Mouse (Mus musculus) forebrain, embryonic 15.5 days (tissue): ENCODE results near the gene Ubiad1. TPM values are rescaled to one million over a fixed set of nuclear protein-coding genes. Genes with fewer than 3 reads are reported as not detected.

Experiments
- ATAC-seq: fragments of 200-750 bp; cut with Nextera tagmentation; replicated peaks from 2 replicates; pipeline ENCODE4 v1.8.0; 2017; ENCODE audit warnings: mild to moderate bottlenecking, moderate TSS enrichment, moderate library complexity
- H3K27ac ChIP-seq: fragments of 300-500 bp; sonication (generic); replicated peaks from 2 replicates; pipeline ENCODE4 v1.5.1; 2015; ENCODE audit warnings: mild to moderate bottlenecking, inconsistent platforms
- H3K27me3 ChIP-seq: fragments of 300-500 bp; sonication (generic); 2 replicates; pipeline ENCODE4 v1.6.1; 2015; ENCODE audit warnings: inconsistent platforms
- H3K36me3 ChIP-seq: fragments of 300-500 bp; sonication (generic); 2 replicates; pipeline ENCODE4 v1.6.1; 2015; ENCODE audit warnings: mild to moderate bottlenecking, inconsistent platforms
- H3K4me1 ChIP-seq: fragments of 300-500 bp; sonication (generic); 2 replicates; pipeline ENCODE4 v1.6.1; 2015; ENCODE audit warnings: inconsistent platforms
- H3K4me2 ChIP-seq: fragments of 300-500 bp; sonication (generic); replicated peaks from 2 replicates; pipeline ENCODE4 v1.6.1; 2015; ENCODE audit warnings: mild to moderate bottlenecking, inconsistent platforms
- H3K4me3 ChIP-seq: fragments of 300-500 bp; sonication (generic); 2 replicates; pipeline ENCODE4 v1.5.1; 2015; ENCODE audit warnings: mild to moderate bottlenecking, inconsistent platforms
- H3K9ac ChIP-seq: fragments of 300-500 bp; sonication (generic); replicated peaks from 2 replicates; pipeline ENCODE4 v1.6.1; 2015; ENCODE audit warnings: mild to moderate bottlenecking, inconsistent platforms
- H3K9me3 ChIP-seq: fragments of 300-500 bp; sonication (generic); 2 replicates; pipeline ENCODE4 v1.6.1; 2016; ENCODE audit warnings: inconsistent platforms
- WGBS: fragments of 180-500 bp; shearing (Covaris S2); methylation state at CpG from one replicate; pipeline ENCODE4 v1.1.7; 2015; ENCODE audit warnings: mixed read lengths; 5-methylcytosine and 5-hydroxymethylcytosine counted together
- polyA plus RNA-seq: library from polyadenylated mRNA; unstranded; fragments of >200 nt; fragmentation: Nextera tagmentation; extraction: Ambion mirVana; gene quantifications from 2 replicates; pipeline ENCODE4 v1.2.1, GENCODE M21; 2015

Ubiad1 gene
- polyA plus RNA-seq, 1 experiment from 2014 or later, result 18.4 TPM

- Histone ChIP-seq H3K9me3 (no peaks in the 10 kb centered on the region), H3K27ac (no peak overlapping the region), H3K4me1 (no peaks in the 10 kb centered on the region), H3K4me2 (no peak overlapping the region), H3K9ac (no peak overlapping the region), H3K36me3 (peaks cover 97% of the 10 kb centered on the region), H3K4me3 (no peak overlapping the region), H3K27me3 (no peaks in the 10 kb centered on the region)
- no peak for ATAC-seq
- 91% methylated on average over 10 of the region's 10 CpGs for WGBS
Measured at GRCm38 (mm10) chr4:148468396-148468795, 23.8 kb upstream of the Ubiad1 start.

GRCm38 (mm10) chr4:148466511-148467079, 22.0 kb upstream of the Ubiad1 start:
- no peaks in the 10 kb centered on the region for H3K4me1 ChIP-seq
- H3K27me3 ChIP-seq, result no peaks in the 10 kb centered on the region
- H3K36me3 ChIP-seq, result peaks cover 94% of the 10 kb centered on the region
- H3K9me3 ChIP-seq, result no peaks in the 10 kb centered on the region
- ATAC-seq, result no peak
- H3K9ac ChIP-seq, result no peak overlapping the region
- H3K4me3 ChIP-seq, result no peak overlapping the region
- H3K27ac ChIP-seq, result no peak overlapping the region
- H3K4me2 ChIP-seq, result no peak overlapping the region
- 96% methylated on average over 5 of the region's 5 CpGs for whole genome bisulfite sequencing

- H3K27me3 ChIP-seq, result no peaks in the 10 kb centered on the region
- H3K9ac ChIP-seq, result no peak overlapping the region
- peaks cover 9% of the 10 kb centered on the region; the same call in 1 of the 2 replicates for H3K4me1 ChIP-seq
- no peak for ATAC-seq
- H3K4me2 ChIP-seq, result no peak overlapping the region
- peaks cover 87% of the 10 kb centered on the region for H3K36me3 ChIP-seq
- H3K27ac ChIP-seq, result no peak overlapping the region
- no peak overlapping the region for H3K4me3 ChIP-seq
- 97% methylated on average over 12 of the region's 12 CpGs for WGBS
- H3K9me3 ChIP-seq, result no peaks in the 10 kb centered on the region
Measured at GRCm38 (mm10) chr4:148464869-148465268, 20.3 kb upstream of the Ubiad1 start.

GRCm38 (mm10) chr4:148464301-148464700, 19.7 kb upstream of the Ubiad1 start:
- no peaks in the 10 kb centered on the region for H3K27me3 ChIP-seq
- H3K27ac ChIP-seq, result no peak overlapping the region
- no peak overlapping the region for H3K9ac ChIP-seq
- H3K4me2 ChIP-seq, result no peak overlapping the region
- H3K4me1 ChIP-seq, result peaks cover 9% of the 10 kb centered on the region; the same call in 1 of the 2 replicates
- peaks cover 87% of the 10 kb centered on the region for H3K36me3 ChIP-seq
- H3K9me3 ChIP-seq, result no peaks in the 10 kb centered on the region
- ATAC-seq, result no peak
- WGBS, result 92% methylated on average over 12 of the region's 12 CpGs
- no peak overlapping the region for H3K4me3 ChIP-seq

GRCm38 (mm10) chr4:148463208-148463960, 18.8 kb upstream of the Ubiad1 start:
- Histone ChIP-seq H3K4me3 (no peak overlapping the region), H3K4me1 (peaks cover 9% of the 10 kb centered on the region; the same call in 1 of the 2 replicates), H3K36me3 (peaks cover 87% of the 10 kb centered on the region), H3K27me3 (no peaks in the 10 kb centered on the region), H3K4me2 (no peak overlapping the region), H3K9ac (no peak overlapping the region), H3K9me3 (no peaks in the 10 kb centered on the region), H3K27ac (no peak overlapping the region)
- WGBS, result 63% methylated on average over 14 of the region's 14 CpGs
- peak; percentile 57; the same call in 1 of the 2 replicates for ATAC-seq

- Histone ChIP-seq H3K9ac (no peak overlapping the region), H3K36me3 (peaks cover 87% of the 10 kb centered on the region), H3K4me2 (no peak overlapping the region), H3K27me3 (no peaks in the 10 kb centered on the region), H3K4me3 (no peak overlapping the region), H3K9me3 (no peaks in the 10 kb centered on the region), H3K27ac (no peak overlapping the region), H3K4me1 (peaks cover 9% of the 10 kb centered on the region; the same call in 1 of the 2 replicates)
- no peak for ATAC-seq
- 96% methylated on average over 13 of the region's 13 CpGs for WGBS
Measured at GRCm38 (mm10) chr4:148462717-148463116, 18.1 kb upstream of the Ubiad1 start.

- Histone ChIP-seq H3K4me2 (no peak overlapping the region), H3K27ac (no peak overlapping the region), H3K4me3 (no peak overlapping the region), H3K36me3 (peaks cover 90% of the 10 kb centered on the region), H3K27me3 (no peaks in the 10 kb centered on the region), H3K9me3 (no peaks in the 10 kb centered on the region), H3K9ac (no peak overlapping the region), H3K4me1 (peaks cover 9% of the 10 kb centered on the region; the same call in 1 of the 2 replicates)
- no peak for ATAC-seq
- WGBS, result 89% methylated on average over 4 of the region's 4 CpGs
Measured at GRCm38 (mm10) chr4:148461772-148462171, 17.2 kb upstream of the Ubiad1 start.

GRCm38 (mm10) chr4:148460656-148461284, 16.2 kb upstream of the Ubiad1 start:
- H3K36me3 ChIP-seq, result peaks cover 90% of the 10 kb centered on the region
- 40% methylated on average over 12 of the region's 12 CpGs for WGBS
- H3K27me3 ChIP-seq, result no peaks in the 10 kb centered on the region
- H3K9ac ChIP-seq, result no peak overlapping the region
- H3K4me2 ChIP-seq, result no peak overlapping the region
- no peaks in the 10 kb centered on the region for H3K9me3 ChIP-seq
- ATAC-seq, result peak; percentile 79
- H3K4me1 ChIP-seq, result peaks cover 9% of the 10 kb centered on the region; the same call in 1 of the 2 replicates
- peak overlapping the region; percentile 62 for H3K27ac ChIP-seq
- no peak overlapping the region for H3K4me3 ChIP-seq

- no peak overlapping the region for H3K27ac ChIP-seq
- no peak overlapping the region for H3K4me3 ChIP-seq
- WGBS, result 93% methylated on average over 5 of the region's 5 CpGs
- peaks cover 85% of the 10 kb centered on the region for H3K36me3 ChIP-seq
- H3K9ac ChIP-seq, result no peak overlapping the region
- H3K4me2 ChIP-seq, result no peak overlapping the region
- H3K27me3 ChIP-seq, result no peaks in the 10 kb centered on the region
- H3K4me1 ChIP-seq, result peaks cover 6% of the 10 kb centered on the region
- H3K9me3 ChIP-seq, result no peaks in the 10 kb centered on the region
- ATAC-seq, result no peak
Measured at GRCm38 (mm10) chr4:148455477-148456025, 11.0 kb upstream of the Ubiad1 start.

- Histone ChIP-seq H3K4me1 (peaks cover 21% of the 10 kb centered on the region), H3K27ac (no peak overlapping the region), H3K4me2 (no peak overlapping the region), H3K36me3 (peaks cover 69% of the 10 kb centered on the region), H3K9me3 (no peaks in the 10 kb centered on the region), H3K4me3 (no peak overlapping the region), H3K9ac (no peak overlapping the region), H3K27me3 (no peaks in the 10 kb centered on the region)
- 90% methylated on average over 11 of the region's 11 CpGs for WGBS
- ATAC-seq, result no peak
Measured at GRCm38 (mm10) chr4:148453707-148454106, 9.1 kb upstream of the Ubiad1 start.

- Histone ChIP-seq H3K27me3 (no peaks in the 10 kb centered on the region), H3K27ac (peak overlapping the region; percentile 74), H3K4me2 (peak overlapping the region; percentile 63), H3K9me3 (no peaks in the 10 kb centered on the region), H3K4me1 (peaks cover 38% of the 10 kb centered on the region), H3K9ac (peak overlapping the region; percentile 77), H3K36me3 (peaks cover 21% of the 10 kb centered on the region), H3K4me3 (peak overlapping the region; percentile 70)
- under 1% methylated on average over 15 of the region's 15 CpGs for WGBS
- ATAC-seq, result no peak
Measured at GRCm38 (mm10) chr4:148448853-148449245, 4.3 kb upstream of the Ubiad1 start.
